Mouse (Mus musculus) hindbrain, postnatal 0 days (tissue): Measurements from ENCODE around the gene Nynrin. TPM values are rescaled to one million over a fixed set of nuclear protein-coding genes. Genes with fewer than 3 reads are reported as not detected.
A peak's percentile ranks its signal among the peaks of the same experiment; 100 is the strongest.

Experiments used
- ATAC-seq: fragments of 200-750 bp; cut with Nextera tagmentation; 2 replicates; pipeline ENCODE4 v1.8.0; 2017; ENCODE audit warnings: mild to moderate bottlenecking, moderate TSS enrichment, moderate library complexity
- DNase-seq: peaks from one replicate; pipeline ENCODE4 v3.0.0-alpha.2; 2015; ENCODE audit warnings: low spot score
- H3K27ac ChIP-seq: fragments of 300-500 bp; sonication (generic); 2 replicates; pipeline ENCODE4 v1.5.1; 2014; ENCODE audit warnings: mild to moderate bottlenecking
- H3K27me3 ChIP-seq: fragments of 300-500 bp; sonication (generic); 2 replicates; pipeline ENCODE4 v1.6.1; 2014; ENCODE audit warnings: low read length, mixed read lengths; ENCODE audit not compliant: insufficient read depth
- H3K36me3 ChIP-seq: fragments of 300-500 bp; sonication (generic); 2 replicates; pipeline ENCODE4 v1.6.1; 2014; ENCODE audit warnings: low read length, mixed read lengths; ENCODE audit not compliant: insufficient read depth
- H3K4me1 ChIP-seq: fragments of 300-500 bp; sonication (generic); 2 replicates; pipeline ENCODE4 v1.6.1; 2014; ENCODE audit warnings: antibody characterized with exemption, low read length, mixed read lengths; ENCODE audit not compliant: insufficient read depth
- H3K4me2 ChIP-seq: fragments of 300-500 bp; sonication (generic); 2 replicates; pipeline ENCODE4 v1.6.1; 2014; ENCODE audit warnings: low read depth, mild to moderate bottlenecking, low read length, moderate library complexity, mixed read lengths
- H3K4me3 ChIP-seq: fragments of 300-500 bp; sonication (generic); 2 replicates; pipeline ENCODE4 v1.5.1; 2014; ENCODE audit warnings: low read length
- H3K9ac ChIP-seq: fragments of 300-500 bp; sonication (generic); replicated peaks from 2 replicates; pipeline ENCODE4 v1.6.1; 2014; ENCODE audit warnings: mild to moderate bottlenecking, low read length, moderate library complexity, mixed read lengths
- H3K9me3 ChIP-seq: fragments of 300-500 bp; sonication (generic); 2 replicates; pipeline ENCODE4 v1.6.1; 2016; ENCODE audit warnings: low read length, mixed read lengths
- CTCF ChIP-seq: IDR thresholded peaks from 2 replicates; pipeline ENCODE4 v1.5.1; 2016; ENCODE audit warnings: antibody characterized with exemption, control low read depth, low read depth
- WGBS: fragments of 180-500 bp; shearing (Covaris S2); extraction: QIAGEN DNeasy Blood & Tissue Kit; methylation state at CpG from one replicate; pipeline ENCODE4 v1.1.7; 2014; 5-methylcytosine and 5-hydroxymethylcytosine counted together
- polyA plus RNA-seq: library from polyadenylated mRNA; unstranded; fragments of >200 nt; fragmentation: Nextera tagmentation; extraction: Ambion mirVana; gene quantifications from 2 replicates; pipeline ENCODE4 v1.2.1, GENCODE M21; 2015
- total RNA-seq: library from RNA; depleted of rRNA; stranded (reverse); fragments of >200 nt; gene quantifications from 2 replicates; pipeline ENCODE4 v1.2.3, GENCODE M21; 2014

Nynrin gene
- total and polyA plus RNA-seq, 2 experiments from 2014 or later = 6.4 to 39.3 TPM

DNA sequence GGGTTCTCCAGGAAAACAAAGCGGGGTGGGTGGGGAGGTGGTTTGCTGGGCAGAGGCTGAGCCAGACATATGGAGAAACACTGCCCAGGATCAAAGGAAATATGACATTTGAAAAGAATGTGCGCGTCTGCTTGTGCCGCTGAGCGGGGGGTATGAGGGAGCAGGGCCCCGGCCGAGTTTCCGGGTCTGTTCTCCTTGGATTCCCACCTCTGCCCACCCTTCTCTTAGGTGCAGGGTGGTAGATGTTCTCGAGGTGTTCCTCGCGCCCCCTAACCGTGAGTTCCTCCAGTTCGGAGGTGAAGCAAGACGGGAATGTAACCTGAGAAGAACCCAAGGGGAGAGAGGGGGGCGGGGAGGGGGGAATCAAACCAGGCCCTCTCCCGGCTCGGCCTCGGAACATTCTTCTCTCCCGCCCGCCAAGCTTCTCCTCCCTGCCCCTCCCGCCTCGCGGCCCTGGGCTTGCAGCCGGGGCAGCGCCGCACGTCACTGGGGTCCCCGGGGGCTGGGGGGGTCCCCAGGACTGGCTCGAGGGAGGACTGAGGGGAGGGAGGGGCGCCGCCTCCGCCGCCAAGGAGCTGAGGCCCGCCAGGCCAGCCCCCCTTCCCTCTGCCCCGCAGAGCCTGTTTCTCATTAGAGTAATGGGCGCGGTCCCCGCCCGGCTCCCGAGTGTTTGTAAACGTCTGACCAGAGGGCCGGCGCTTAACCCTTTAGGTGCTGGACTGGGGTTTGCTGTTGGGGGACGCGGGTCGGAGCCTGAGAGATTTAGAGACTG lies 30.6 kb upstream of the Nynrin start, which contains the start of gene Nfatc4:
Gene Nfatc4, plus strand, starts transcription at position 154 of the 772 bp plus-strand sequence.
- 1% methylated on average over 29 of the region's 46 CpGs for WGBS

DNA sequence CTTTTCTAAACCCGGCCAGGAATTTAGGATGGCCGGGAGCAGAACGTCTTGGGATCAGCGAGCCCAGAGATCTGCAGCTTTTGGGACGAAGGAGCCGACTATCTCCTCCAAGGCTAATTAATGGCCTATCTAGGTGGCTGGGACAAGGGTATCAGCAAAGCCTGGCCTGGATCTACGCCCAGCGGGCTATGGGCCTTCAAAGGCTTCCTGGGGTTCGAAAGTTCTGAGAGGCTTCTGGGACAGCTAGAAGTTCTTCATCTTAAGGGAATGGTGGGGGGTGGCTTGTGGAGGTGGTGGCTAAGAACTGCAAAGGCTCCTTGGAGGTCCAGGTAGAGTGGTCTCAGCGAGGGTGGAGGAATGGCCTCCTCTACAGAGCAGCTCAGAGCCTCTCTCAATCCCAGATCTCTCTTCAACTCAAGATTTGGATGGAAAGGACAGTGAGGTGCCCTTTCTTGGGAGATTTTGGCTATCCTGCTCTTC lies 29.8 kb upstream of the Nynrin start:
- Histone ChIP-seq H3K4me1 (peaks cover 11% of the 10 kb centered on the region), H3K9ac (peak overlapping the region; percentile 66), H3K27ac (peak overlapping the region; percentile 82), H3K9me3 (no peaks in the 10 kb centered on the region), H3K4me3 (peak overlapping the region; percentile 57), H3K36me3 (no peaks in the 10 kb centered on the region), H3K27me3 (no peaks in the 10 kb centered on the region), H3K4me2 (peak overlapping the region; percentile 93)
- WGBS = 2% methylated on average over 10 of the region's 10 CpGs
- ATAC-seq (no peak), DNase-seq (peak; percentile 56)
- TF ChIP-seq CTCF = no peak

More for the DNA sequence above, 30.6 kb upstream of the Nynrin start, which contains the start of gene Nfatc4:
- Histone ChIP-seq H3K4me3 (peak within 1 kb of the TSS; percentile 57), H3K27me3 (no peaks in the 10 kb centered on the region), H3K9ac (peak within 1 kb of the TSS; percentile 66), H3K36me3 (no peaks in the 10 kb centered on the region), H3K4me2 (peak within 1 kb of the TSS; percentile 93), H3K27ac (peak within 1 kb of the TSS; percentile 82), H3K9me3 (no peaks in the 10 kb centered on the region), H3K4me1 (peaks cover 11% of the 10 kb centered on the region)
- ATAC-seq (peak; percentile 71), DNase-seq (peak; percentile 85)
- TF ChIP-seq CTCF = no peak

DNA sequence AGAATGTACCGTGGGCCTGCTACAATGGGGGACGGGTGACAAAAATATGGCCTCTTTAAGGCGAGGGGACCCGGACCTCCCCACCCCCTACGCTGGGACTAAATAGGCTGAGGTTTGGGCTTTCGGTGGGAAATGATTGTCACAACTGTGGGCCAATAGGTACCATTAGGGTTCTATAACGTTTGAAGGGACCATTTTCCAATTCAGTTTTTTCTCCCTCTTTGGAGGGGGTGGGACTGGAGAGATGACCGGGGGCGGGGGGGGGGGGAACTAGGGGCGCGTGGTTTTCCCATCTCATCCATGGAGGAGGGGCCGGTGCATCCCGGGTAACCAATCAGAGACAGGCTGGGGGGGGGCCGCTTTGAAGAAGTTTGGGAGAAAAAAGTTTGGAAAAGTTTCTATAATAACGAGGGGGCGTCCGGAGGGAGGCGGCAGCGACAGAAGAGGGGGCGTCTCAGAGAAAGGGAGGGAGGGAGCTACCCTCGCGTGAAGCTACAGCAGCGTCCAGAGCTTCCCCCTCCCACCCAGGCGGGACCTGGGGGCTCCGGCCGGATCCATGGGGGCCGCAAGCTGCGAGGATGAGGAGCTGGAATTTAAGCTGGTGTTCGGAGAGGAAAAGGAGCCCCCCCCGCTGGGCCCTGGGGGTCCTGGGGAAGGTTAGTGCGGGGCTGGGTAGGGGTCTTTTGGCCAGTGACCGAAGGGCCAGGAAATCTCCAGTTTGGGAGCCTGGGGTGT lies 29.2 kb upstream of the Nynrin start:
- WGBS = under 1% methylated on average over 28 of the region's 32 CpGs
- DNase-seq (peak; percentile 35), ATAC-seq (peak; percentile 3; the same call in 1 of the 2 replicates)
- H3K4me1 ChIP-seq = peaks cover 11% of the 10 kb centered on the region
- peak overlapping the region; percentile 93 for H3K4me2 ChIP-seq
- peak overlapping the region; percentile 56 for H3K9ac ChIP-seq
- TF ChIP-seq CTCF = no peak
- no peaks in the 10 kb centered on the region for H3K36me3 ChIP-seq
- peak overlapping the region; percentile 57 for H3K4me3 ChIP-seq
- H3K9me3 ChIP-seq = no peaks in the 10 kb centered on the region
- H3K27me3 ChIP-seq = no peaks in the 10 kb centered on the region
- peak overlapping the region; percentile 82 for H3K27ac ChIP-seq

DNA sequence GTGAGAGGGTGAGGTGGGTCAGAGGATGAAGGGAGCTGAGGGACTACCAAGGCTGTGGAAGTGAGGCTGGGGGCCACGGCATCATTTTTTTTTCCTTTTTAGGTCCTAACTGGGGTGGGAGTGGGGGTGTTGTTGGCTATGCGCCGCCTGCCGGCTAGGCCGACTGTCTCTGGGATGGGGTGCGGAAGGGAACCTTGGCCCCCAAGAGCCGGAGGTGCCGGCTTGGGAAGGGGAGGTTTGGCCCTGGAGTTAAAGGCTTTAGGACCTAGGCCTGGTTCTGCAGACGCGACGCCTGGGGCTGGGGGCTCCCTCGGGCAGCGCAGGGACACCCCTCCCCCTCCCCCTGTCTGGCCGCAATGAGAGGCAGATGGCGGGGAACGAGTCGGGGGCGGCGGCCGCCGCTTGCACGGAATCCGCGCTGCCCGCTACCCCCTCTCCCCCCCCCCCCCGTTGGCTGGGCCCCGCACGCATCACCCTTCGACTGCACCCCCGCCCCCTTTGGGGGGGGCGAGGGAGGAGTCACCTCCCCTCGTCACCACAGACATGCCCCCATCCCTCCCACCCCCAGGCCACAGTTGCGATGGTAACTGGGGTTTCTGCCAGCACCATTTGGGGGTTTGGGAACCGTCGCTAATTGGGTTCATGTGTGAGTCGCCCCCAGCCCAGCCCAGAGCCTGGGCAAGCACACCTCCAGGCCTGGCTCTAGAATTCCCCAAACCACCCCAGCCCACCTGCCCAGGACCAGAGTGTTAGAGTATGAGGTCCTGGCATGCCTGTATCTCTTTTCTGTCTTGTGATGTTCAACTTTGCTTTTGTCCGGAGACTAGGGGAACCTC lies 28.4 kb upstream of the Nynrin start:
- Histone ChIP-seq H3K9ac (peak overlapping the region; percentile 56), H3K4me1 (peaks cover 11% of the 10 kb centered on the region), H3K4me3 (peak overlapping the region; percentile 57), H3K27me3 (no peaks in the 10 kb centered on the region), H3K4me2 (peak overlapping the region; percentile 93), H3K36me3 (no peaks in the 10 kb centered on the region), H3K9me3 (no peaks in the 10 kb centered on the region), H3K27ac (peak overlapping the region; percentile 65)
- under 1% methylated on average over 30 of the region's 37 CpGs for WGBS
- ATAC-seq (peak; percentile 18; the same call in 1 of the 2 replicates), DNase-seq (peak; percentile 71)
- TF ChIP-seq CTCF = peak; percentile 39

DNA sequence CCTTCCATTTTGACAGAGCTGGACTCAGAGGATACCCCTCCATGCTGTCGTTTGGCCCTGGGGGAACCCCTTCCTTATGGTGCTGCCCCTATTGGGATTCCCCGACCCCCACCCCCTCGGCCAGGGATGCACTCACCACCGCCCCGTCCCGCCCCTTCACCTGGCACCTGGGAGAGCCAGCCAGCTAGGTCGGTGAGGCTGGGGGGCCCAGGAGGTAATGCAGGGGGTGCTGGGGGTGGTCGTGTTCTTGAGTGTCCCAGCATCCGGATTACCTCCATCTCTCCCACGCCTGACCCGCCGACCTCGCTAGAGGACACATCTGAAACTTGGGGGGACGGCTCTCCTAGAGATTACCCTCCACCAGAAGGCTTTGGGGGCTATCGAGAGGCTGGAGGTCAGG lies 27.7 kb upstream of the Nynrin start:
- TF ChIP-seq CTCF = no peak
- Histone ChIP-seq H3K9me3 (no peaks in the 10 kb centered on the region), H3K27ac (peak overlapping the region; percentile 65; the same call in 1 of the 2 replicates), H3K4me1 (peaks cover 11% of the 10 kb centered on the region), H3K4me3 (peak overlapping the region; percentile 57), H3K4me2 (peak overlapping the region; percentile 93), H3K27me3 (no peaks in the 10 kb centered on the region), H3K36me3 (no peaks in the 10 kb centered on the region), H3K9ac (no peak overlapping the region; the same call in none of the 2 replicates)
- 2% methylated on average over 15 of the region's 15 CpGs for WGBS
- ATAC-seq (no peak), DNase-seq (no peak)
